Mouse (Mus musculus) liver, embryonic 14.5 days (tissue): ENCODE data around the gene Pacrg.

Experiments
- CTCF ChIP-seq: IDR thresholded peaks from 2 replicates; pipeline ENCODE4 v1.5.1; 2016; ENCODE audit warnings: antibody characterized with exemption, low read depth, control low read depth
- EP300 ChIP-seq: IDR thresholded peaks from 2 replicates; pipeline ENCODE4 v1.6.1; 2016; ENCODE audit warnings: antibody characterized with exemption, low read depth

GRCm38 (mm10) chr17:10413870-10414269 lies 426.2 kb downstream of the Pacrg start:
- no peak for TF ChIP-seq CTCF
- no peak for TF ChIP-seq EP300
